Mouse (Mus musculus): ENCODE results near the gene Ccdc116.
A peak's percentile ranks its signal among the peaks of the same experiment; 100 is the strongest.
"Not testable (repeated sequence)": the region's sequence is repeated elsewhere in the genome, so short reads cannot be mapped to it uniquely, and the experiment has no call there.

The Ccdc116 gene

GRCm38 (mm10) chr16:17146772-17147235 is at the start of gene Ccdc116:
Gene Ccdc116, minus strand, starts transcription at chr16:17147229.
- peak; percentile 92 for DNase-seq (ENCODE audit: low spot score)

- DNase-seq (ENCODE audit: low spot score), result no peak
Observed at GRCm38 (mm10) chr16:17193823-17194222, 46.8 kb upstream of the Ccdc116 start.

- no peak for DNase-seq (ENCODE audit: low spot score)
Observed at GRCm38 (mm10) chr16:17185475-17185874, 38.4 kb upstream of the Ccdc116 start.

- DNase-seq (ENCODE audit: low spot score), result no peak
Observed at GRCm38 (mm10) chr16:17183003-17183402, 36.0 kb upstream of the Ccdc116 start.

GRCm38 (mm10) chr16:17182136-17182535 is 35.1 kb upstream of the Ccdc116 start:
- DNase-seq (ENCODE audit: low spot score), result no peak

- no peak for DNase-seq (ENCODE audit: low spot score)
Observed at GRCm38 (mm10) chr16:17181382-17181781, 34.4 kb upstream of the Ccdc116 start.

- DNase-seq (ENCODE audit: low spot score), result no peak
Observed at GRCm38 (mm10) chr16:17179706-17180105, 32.7 kb upstream of the Ccdc116 start.

GRCm38 (mm10) chr16:17177623-17178170 is 30.7 kb upstream of the Ccdc116 start:
- DNase-seq (ENCODE audit: low spot score), result no peak

- no peak for DNase-seq (ENCODE audit: low spot score)
Observed at GRCm38 (mm10) chr16:17175765-17176164, 28.7 kb upstream of the Ccdc116 start.

GRCm38 (mm10) chr16:17168049-17168448 is 21.0 kb upstream of the Ccdc116 start:
- DNase-seq (ENCODE audit: low spot score), result no peak

GRCm38 (mm10) chr16:17167179-17167578 is 20.1 kb upstream of the Ccdc116 start:
- DNase-seq (ENCODE audit: low spot score), result no peak

- not testable (repeated sequence) for DNase-seq (ENCODE audit: low spot score)
Observed at GRCm38 (mm10) chr16:17165478-17165877, 18.4 kb upstream of the Ccdc116 start.

- no peak for DNase-seq (ENCODE audit: low spot score)
Observed at GRCm38 (mm10) chr16:17154346-17154745, 7.3 kb upstream of the Ccdc116 start.

GRCm38 (mm10) chr16:17151874-17152273 is 4.8 kb upstream of the Ccdc116 start:
- DNase-seq (ENCODE audit: low spot score), result no peak

GRCm38 (mm10) chr16:17150520-17151258 is 3.7 kb upstream of the Ccdc116 start:
- DNase-seq (ENCODE audit: low spot score), result no peak

GRCm38 (mm10) chr16:17148084-17148483 is 1.1 kb upstream of the Ccdc116 start:
- DNase-seq (ENCODE audit: low spot score), result peak; percentile 68

- DNase-seq (ENCODE audit: low spot score), result peak; percentile 45
Observed at GRCm38 (mm10) chr16:17147391-17147929, 431 bp upstream of the Ccdc116 start.

GRCm38 (mm10) chr16:17144339-17144738 is 2.7 kb downstream of the Ccdc116 start, which contains the start of gene Ydjc:
Gene Ydjc, plus strand, starts transcription at chr16:17144621.
- peak; percentile 54 for DNase-seq (ENCODE audit: low spot score)

- no peak for DNase-seq (ENCODE audit: low spot score)
Observed at GRCm38 (mm10) chr16:17137355-17137754, 9.7 kb downstream of the Ccdc116 start.

GRCm38 (mm10) chr16:17132906-17133200 is 14.2 kb downstream of the Ccdc116 start:
- no peak for DNase-seq (ENCODE audit: low spot score)

- DNase-seq (ENCODE audit: low spot score), result peak; percentile 99
Observed at GRCm38 (mm10) chr16:17132089-17132905, 14.7 kb downstream of the Ccdc116 start, which contains the start of gene Sdf2l1. Gene Sdf2l1, minus strand, starts transcription at chr16:17132383.

Data from retina, embryonic 14.5 days (tissue).